Comparison of ENCODE assay signal across 15 mouse cellular contexts in genomic region chr3:117226616-117227015, GRCm38 (mm10).
"Had no signal": no experiment of that assay in that cellular context is flagged by ENCODE, and none has a peak within 500 bp of the region (broad histone marks: within the 10 kb centered on the region; RNA-seq: fewer than 3 reads in every experiment).

No protein-coding gene starts in this region.

- H3K27me3 ChIP-seq: intestine, embryonic 15.5 days; kidney, embryonic 15.5 days; liver, embryonic 13.5 days; megakaryocyte, embryonic 14.5 days; midbrain, embryonic 12.5 days had no signal

- H3K9ac ChIP-seq: intestine, embryonic 15.5 days; kidney, embryonic 15.5 days; liver, embryonic 13.5 days; midbrain, embryonic 12.5 days had no signal

- H3K4me1 ChIP-seq: intestine, embryonic 15.5 days; kidney, embryonic 15.5 days; liver, embryonic 13.5 days; megakaryocyte, embryonic 14.5 days; midbrain, embryonic 12.5 days had no signal

- DNase-seq: kidney, adult 11 months; kidney, adult 8-10 months; kidney, postnatal 10 days; kidney, postnatal 36 days; layer of hippocampus, postnatal 36 days; liver, embryonic 13.5 days; lung, adult 2 months; lung, postnatal 36 days; thymus, adult 2 months; thymus, postnatal 14 days had no signal

- H3K4me2 ChIP-seq: intestine, embryonic 15.5 days; kidney, embryonic 15.5 days; liver, embryonic 13.5 days; midbrain, embryonic 12.5 days had no signal

- H3K4me3 ChIP-seq: intestine, embryonic 15.5 days; kidney, embryonic 15.5 days; left cerebral cortex, adult 2 months; liver, embryonic 13.5 days; megakaryocyte, embryonic 14.5 days; midbrain, embryonic 12.5 days had no signal

- H3K9me3 ChIP-seq: intestine, embryonic 15.5 days; kidney, embryonic 15.5 days; liver, embryonic 13.5 days; megakaryocyte, embryonic 14.5 days; midbrain, embryonic 12.5 days had no signal

- H3K36me3 ChIP-seq: intestine, embryonic 15.5 days; kidney, embryonic 15.5 days; liver, embryonic 13.5 days; midbrain, embryonic 12.5 days had no signal

- H3K27ac ChIP-seq: intestine, embryonic 15.5 days; kidney, embryonic 15.5 days; left cerebral cortex, adult 2 months; liver, embryonic 13.5 days; midbrain, embryonic 12.5 days had no signal

- ATAC-seq: intestine, embryonic 15.5 days had no signal
